ENCODE assay signal across 8 mouse cellular contexts in the genomic region with DNA sequence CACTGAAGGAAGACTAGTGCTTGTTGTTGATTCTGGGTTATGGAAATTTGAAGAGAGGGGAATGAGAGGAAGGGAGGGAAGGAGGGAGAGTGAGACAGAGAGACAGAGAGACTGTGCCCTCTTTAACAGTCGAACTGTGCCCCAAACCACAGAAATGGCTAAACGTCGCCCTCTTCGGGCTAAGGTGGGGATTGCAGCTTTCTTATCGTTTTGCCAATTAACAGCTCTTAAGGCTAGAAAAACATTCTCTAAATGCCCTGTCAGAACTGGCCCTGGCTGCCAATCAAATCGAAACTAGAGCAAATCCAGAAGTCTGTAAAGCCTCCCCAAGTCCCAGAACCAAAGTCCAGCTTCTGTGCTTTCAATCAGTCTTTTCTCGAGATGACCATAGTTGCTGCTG. TPM values are rescaled to one million over a fixed set of nuclear protein-coding genes. Genes with fewer than 3 reads are reported as not detected.
DNase-seq lines count a peak whose midpoint lies in the region; ATAC-seq and TF ChIP-seq lines count a peak whose summit lies in the region.

No protein-coding gene starts in this region.

- H3K4me1 ChIP-seq in kidney, embryonic 15.5 days, result no peaks in the 10 kb centered on the region
- no peaks in the 10 kb centered on the region for H3K4me1 ChIP-seq in forebrain, postnatal 0 days (ENCODE audit: insufficient read depth)
- H3K4me1 ChIP-seq in hindbrain, embryonic 15.5 days (replicated peaks), result no peaks in the 10 kb centered on the region

- no peak overlapping the region for H3K9ac ChIP-seq in kidney, embryonic 15.5 days
- H3K9ac ChIP-seq in forebrain, postnatal 0 days, result no peak overlapping the region
- H3K9ac ChIP-seq in hindbrain, embryonic 15.5 days, result no peak overlapping the region

- intact Hi-C loops in left cerebral cortex, postnatal 10 days (cut with DNase I), result no loop called here

- TF ChIP-seq CTCF in forebrain, postnatal 0 days (IDR thresholded peaks at IDR 0.05; ENCODE audit: low read depth), result peak; percentile 75

- no peaks in the 10 kb centered on the region for H3K36me3 ChIP-seq in kidney, embryonic 15.5 days
- H3K36me3 ChIP-seq in forebrain, postnatal 0 days (ENCODE audit: insufficient read depth), result no peaks in the 10 kb centered on the region
- H3K36me3 ChIP-seq in hindbrain, embryonic 15.5 days, result no peaks in the 10 kb centered on the region

- H3K27ac ChIP-seq in kidney, embryonic 15.5 days, result no peak overlapping the region
- H3K27ac ChIP-seq in forebrain, postnatal 0 days (ENCODE audit: low read depth, low read length), result no peak overlapping the region
- H3K27ac ChIP-seq in hindbrain, embryonic 15.5 days (replicated peaks), result no peak overlapping the region

- no peak overlapping the region for H3K4me3 ChIP-seq in kidney, embryonic 15.5 days (replicated peaks)
- no peak overlapping the region for H3K4me3 ChIP-seq in forebrain, postnatal 0 days (ENCODE audit: low read depth, low read length)
- no peak overlapping the region for H3K4me3 ChIP-seq in hindbrain, embryonic 15.5 days

- no peak overlapping the region for H3K4me2 ChIP-seq in kidney, embryonic 15.5 days
- H3K4me2 ChIP-seq in forebrain, postnatal 0 days (ENCODE audit: low read depth), result no peak overlapping the region
- H3K4me2 ChIP-seq in hindbrain, embryonic 15.5 days, result 0 out of 2 replicates have a peak overlapping the region, but pooled peaks have one; percentile 24

- 16% methylated on average over 7 of the region's 7 CpGs for WGBS in kidney, embryonic 15.5 days
- 25% methylated on average over 7 of the region's 7 CpGs for WGBS in forebrain, postnatal 0 days
- WGBS in hindbrain, embryonic 15.5 days, result 18% methylated on average over 7 of the region's 7 CpGs

- H3K27me3 ChIP-seq in kidney, embryonic 15.5 days, result no peaks in the 10 kb centered on the region
- no peaks in the 10 kb centered on the region for H3K27me3 ChIP-seq in forebrain, postnatal 0 days (ENCODE audit: insufficient read depth, low read length)
- no peaks in the 10 kb centered on the region for H3K27me3 ChIP-seq in hindbrain, embryonic 15.5 days

- DNase-seq in kidney, adult 11 months, result peak; percentile 55
- peak; percentile 52 for DNase-seq in brain, adult 2 months (ENCODE audit: low read depth, low spot score)
- peak; percentile 81 for DNase-seq in forebrain, postnatal 0 days
- DNase-seq in left cerebral cortex, postnatal 10 days (ENCODE audit: extremely low spot score in 1 of 2, low spot score in 2 of 2), result peak; percentile 39 to 41
- peak; percentile 50 to 61 for DNase-seq in natural killer cell, adult 2 months (ENCODE audit: low spot score in 2 of 2)
- peak; percentile 19 for DNase-seq in testis, postnatal 14 days (ENCODE audit: low spot score)

- no peak for ATAC-seq in kidney, embryonic 15.5 days (replicated peaks; ENCODE audit: low FRiP score)
- ATAC-seq in forebrain, postnatal 0 days, result peak; percentile 29; the same call in 1 of the 2 replicates
- ATAC-seq in hindbrain, embryonic 15.5 days (ENCODE audit: low FRiP score, low read depth), result no peak

- no peaks in the 10 kb centered on the region for H3K9me3 ChIP-seq in kidney, embryonic 15.5 days (replicated peaks)
- H3K9me3 ChIP-seq in forebrain, postnatal 0 days (ENCODE audit: low read length), result no peaks in the 10 kb centered on the region
- H3K9me3 ChIP-seq in hindbrain, embryonic 15.5 days, result no peaks in the 10 kb centered on the region

RNA-seq across cellular contexts. Expression of gene Pgrmc1, which starts 36.4 kb away (rescaled TPM):
- 274 and 289 TPM in 2 replicates for polyA plus RNA-seq in kidney, embryonic 15.5 days (2015; fragmentation: Nextera tagmentation; extraction: Ambion mirVana)
- 484 and 488 TPM in 2 replicates for total RNA-seq in forebrain, postnatal 0 days (2014; rRNA removed)
- 573 and 690 TPM in 2 replicates for polyA plus RNA-seq in forebrain, postnatal 0 days (2015; fragmentation: Nextera tagmentation; extraction: Ambion mirVana)
- 607 and 612 TPM in 2 replicates for polyA plus RNA-seq in hindbrain, embryonic 15.5 days (2015; fragmentation: Nextera tagmentation; extraction: Ambion mirVana)
- total RNA-seq in left cerebral cortex, postnatal 10 days (2021), result 100 to 1,000 TPM; 327 to 343 TPM

Comparison
In these comparisons a context has a peak if more than half of its experiments do, and no peak if none do; other contexts are left out.
1. DNase-seq: peak in every context shown above with its lines; median percentile 81 in forebrain, postnatal 0 days; 56 in natural killer cell, adult 2 months; 55 in kidney, adult 11 months; 52 in brain, adult 2 months; 40 in left cerebral cortex, postnatal 10 days; 19 in testis, postnatal 14 days.